Mouse (Mus musculus) hindbrain, embryonic 11.5 days (tissue): ENCODE data around the gene Rnasel. TPM values are rescaled to one million over a fixed set of nuclear protein-coding genes. Genes with fewer than 3 reads are reported as not detected.

Source experiments
- ATAC-seq: fragments of 200-750 bp; cut with Nextera tagmentation; 2 replicates; pipeline ENCODE4 v1.8.0; 2017; ENCODE audit warnings: mild to moderate bottlenecking, moderate TSS enrichment, moderate library complexity; ENCODE audit not compliant: low FRiP score
- DNase-seq: peaks from one replicate; pipeline ENCODE4 v3.0.0-alpha.2; 2015; ENCODE audit warnings: low spot score
- H3K27ac ChIP-seq: fragments of 300-500 bp; sonication (generic); 2 replicates; pipeline ENCODE4 v1.5.1; 2014; ENCODE audit warnings: mild to moderate bottlenecking, low read depth, low read length
- H3K27me3 ChIP-seq: fragments of 300-500 bp; sonication (generic); 2 replicates; pipeline ENCODE4 v1.6.1; 2014; ENCODE audit warnings: mild to moderate bottlenecking, low read length, moderate library complexity, mixed read lengths; ENCODE audit not compliant: control insufficient read depth, insufficient read depth
- H3K36me3 ChIP-seq: fragments of 300-500 bp; sonication (generic); 2 replicates; pipeline ENCODE4 v1.6.1; 2014; ENCODE audit warnings: mild to moderate bottlenecking, low read length, moderate library complexity, mixed read lengths; ENCODE audit not compliant: control insufficient read depth, insufficient read depth
- H3K4me1 ChIP-seq: fragments of 300-500 bp; sonication (generic); replicated peaks from 2 replicates; pipeline ENCODE4 v1.6.1; 2014; ENCODE audit warnings: low read length, mixed read lengths; ENCODE audit not compliant: control insufficient read depth, insufficient read depth
- H3K4me2 ChIP-seq: fragments of 300-500 bp; sonication (generic); replicated peaks from 2 replicates; pipeline ENCODE4 v1.6.1; 2014; ENCODE audit warnings: mild to moderate bottlenecking, low read depth, low read length
- H3K4me3 ChIP-seq: fragments of 300-500 bp; sonication (generic); 2 replicates; pipeline ENCODE4 v1.5.1; 2014; ENCODE audit warnings: low read depth, low read length
- H3K9ac ChIP-seq: fragments of 300-500 bp; sonication (generic); 2 replicates; pipeline ENCODE4 v1.6.1; 2014; ENCODE audit warnings: low read depth, low read length
- H3K9me3 ChIP-seq: fragments of 300-500 bp; sonication (generic); 2 replicates; pipeline ENCODE4 v1.6.1; 2016; ENCODE audit warnings: low read length; ENCODE audit not compliant: control insufficient read depth
- WGBS: fragments of 180-500 bp; shearing (Covaris S2); extraction: QIAGEN DNeasy Blood & Tissue Kit; methylation state at CpG from one replicate; pipeline ENCODE4 v1.1.7; 2014; 5-methylcytosine and 5-hydroxymethylcytosine counted together
- polyA plus RNA-seq: library from polyadenylated mRNA; unstranded; fragments of >200 nt; fragmentation: Nextera tagmentation; extraction: Ambion mirVana; gene quantifications from 2 replicates; pipeline ENCODE4 v1.2.1, GENCODE M21; 2014

The Rnasel gene
- polyA plus RNA-seq, 1 experiment from 2014 or later: 40.3 TPM

DNA sequence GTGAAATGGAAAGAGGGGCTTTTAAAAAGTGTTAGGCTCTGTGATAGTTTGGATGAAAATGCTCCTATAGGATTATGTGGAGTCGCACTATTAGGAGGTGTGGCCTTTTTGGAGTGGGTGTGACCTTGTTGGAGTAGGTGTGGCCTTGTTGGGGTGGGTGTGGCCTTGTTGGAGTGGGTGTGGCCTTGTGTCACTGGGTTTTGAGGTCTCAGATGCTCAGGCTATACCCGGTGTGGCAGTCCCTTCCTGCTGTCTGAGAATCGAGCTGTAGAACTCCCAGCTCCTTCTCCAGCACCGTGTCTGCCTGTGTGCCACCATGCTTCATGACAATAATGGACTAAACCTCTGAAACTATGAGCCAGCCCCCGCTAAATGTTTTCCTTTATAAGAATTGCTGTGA lies 40.6 kb upstream of the Rnasel start:
- 92% methylated on average over 5 of the region's 5 CpGs for WGBS

DNA sequence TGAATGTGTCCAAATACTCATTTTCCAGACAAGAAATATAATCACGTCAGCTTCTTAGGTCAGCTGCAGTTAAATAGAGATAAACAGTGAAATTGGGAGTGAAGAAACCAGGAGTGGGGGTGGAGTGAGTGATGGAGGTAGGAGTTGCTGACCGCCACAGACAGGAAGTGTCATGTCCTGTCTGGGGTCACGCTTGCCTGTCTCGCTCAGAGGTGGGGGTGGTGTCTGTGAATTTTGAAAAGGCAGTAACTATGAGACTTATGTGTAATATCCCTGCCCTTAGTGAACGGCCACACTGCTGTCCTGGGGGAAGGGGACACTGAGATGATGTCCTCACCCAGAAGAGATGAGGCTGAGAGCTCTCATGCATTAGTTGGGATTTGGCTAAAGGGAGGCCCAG lies 39.8 kb upstream of the Rnasel start:
- ATAC-seq (no peak), DNase-seq (no peak)
- H3K4me2 ChIP-seq: no peak overlapping the region
- H3K4me3 ChIP-seq: no peak overlapping the region
- no peak overlapping the region for H3K9ac ChIP-seq
- H3K9me3 ChIP-seq: no peaks in the 10 kb centered on the region
- no peak overlapping the region for H3K27ac ChIP-seq
- 76% methylated on average over 5 of the region's 5 CpGs for WGBS
- H3K4me1 ChIP-seq: no peaks in the 10 kb centered on the region
- no peaks in the 10 kb centered on the region for H3K27me3 ChIP-seq
- H3K36me3 ChIP-seq: no peaks in the 10 kb centered on the region

More for the DNA sequence above, 40.6 kb upstream of the Rnasel start:
- Histone ChIP-seq H3K27me3 (no peaks in the 10 kb centered on the region), H3K4me2 (no peak overlapping the region), H3K27ac (no peak overlapping the region), H3K9me3 (no peaks in the 10 kb centered on the region), H3K36me3 (no peaks in the 10 kb centered on the region), H3K4me1 (no peaks in the 10 kb centered on the region; the same call in 1 of the 2 replicates), H3K4me3 (no peak overlapping the region), H3K9ac (no peak overlapping the region)
- DNase-seq (no peak), ATAC-seq (no peak)

DNA sequence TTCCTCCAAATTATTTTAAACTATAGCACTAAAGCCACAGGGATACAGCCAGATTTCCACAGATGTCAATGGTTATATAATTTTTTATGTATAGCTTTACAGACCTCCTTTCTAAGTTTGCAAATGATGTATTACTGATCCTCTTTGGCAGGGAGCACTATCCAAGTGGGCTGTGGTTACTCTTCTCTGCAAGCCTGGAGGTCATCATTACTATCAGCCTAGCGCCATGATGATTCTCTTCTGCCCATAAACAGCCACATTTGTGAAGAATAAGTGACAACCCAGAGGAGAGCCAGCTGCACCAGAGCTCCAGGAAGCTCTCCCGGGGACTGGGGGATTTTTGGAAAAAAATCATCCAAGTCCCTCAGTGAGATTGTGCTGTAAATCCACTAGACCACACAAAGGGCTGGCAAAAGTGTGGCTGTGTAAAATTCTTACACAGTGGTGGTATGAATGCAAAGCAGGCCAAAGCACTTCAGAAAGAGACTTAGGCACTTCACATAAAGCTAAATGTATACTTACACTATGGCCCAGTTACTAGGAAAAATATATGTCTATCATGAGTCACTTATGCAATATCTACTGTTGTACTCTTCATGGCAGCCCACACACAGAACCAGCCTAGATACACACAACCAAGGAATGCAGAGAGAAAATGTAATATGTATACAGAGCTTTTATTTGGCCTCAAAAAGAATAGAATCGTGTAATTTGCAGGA lies 37.5 kb upstream of the Rnasel start:
- DNase-seq (no peak), ATAC-seq (no peak)
- no peak overlapping the region for H3K9ac ChIP-seq
- H3K4me3 ChIP-seq: no peak overlapping the region
- no peak overlapping the region for H3K4me2 ChIP-seq
- WGBS: 83% methylated on average over 3 of the region's 3 CpGs
- H3K4me1 ChIP-seq: no peaks in the 10 kb centered on the region
- H3K36me3 ChIP-seq: no peaks in the 10 kb centered on the region
- H3K9me3 ChIP-seq: no peaks in the 10 kb centered on the region
- no peaks in the 10 kb centered on the region for H3K27me3 ChIP-seq
- H3K27ac ChIP-seq: no peak overlapping the region

DNA sequence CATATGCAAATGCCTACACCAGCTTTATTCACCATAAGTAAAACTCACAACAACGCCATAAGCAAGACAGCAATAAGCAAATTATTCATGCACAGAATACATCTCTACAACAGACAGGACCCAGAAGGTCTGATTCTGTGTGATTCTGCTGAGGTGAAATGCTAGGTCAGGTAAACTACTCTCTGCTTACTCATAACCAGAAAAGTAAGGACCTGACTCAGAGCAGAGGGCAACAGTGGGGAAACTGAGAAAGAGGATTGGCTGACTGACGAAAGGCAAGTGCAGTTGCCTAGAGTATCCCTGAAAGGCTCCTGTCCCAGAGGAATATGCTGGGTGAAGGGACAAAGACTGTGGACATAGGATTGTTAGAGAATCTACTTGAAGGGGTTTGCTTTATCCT lies 36.6 kb upstream of the Rnasel start:
- H3K36me3 ChIP-seq: no peaks in the 10 kb centered on the region
- no peaks in the 10 kb centered on the region for H3K4me1 ChIP-seq
- WGBS: 85% methylated on average over 2 of the region's 2 CpGs
- H3K4me3 ChIP-seq: no peak overlapping the region
- no peak overlapping the region for H3K4me2 ChIP-seq
- no peak overlapping the region for H3K27ac ChIP-seq
- DNase-seq: no peak
- no peak for ATAC-seq
- no peaks in the 10 kb centered on the region for H3K9me3 ChIP-seq
- H3K27me3 ChIP-seq: no peaks in the 10 kb centered on the region
- no peak overlapping the region for H3K9ac ChIP-seq

DNA sequence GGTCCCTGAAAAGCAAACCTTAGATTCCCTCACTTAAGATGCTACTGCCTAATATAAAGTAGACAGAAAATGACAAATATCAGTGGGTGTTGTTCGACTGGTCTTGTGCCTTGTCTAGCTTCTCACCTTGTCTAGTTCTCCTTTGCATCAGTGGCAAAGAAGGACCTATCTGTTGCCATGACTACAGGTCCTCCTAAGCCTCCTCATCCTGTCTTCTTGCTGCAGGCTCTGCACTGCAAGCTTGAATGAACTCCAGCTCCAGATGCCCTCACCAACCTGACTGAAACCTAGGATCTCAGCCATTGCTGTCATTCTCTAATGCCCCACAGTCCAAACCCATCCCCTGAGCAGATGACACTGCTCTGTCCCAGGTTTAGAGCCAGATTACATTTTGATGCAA lies 31.2 kb upstream of the Rnasel start:
- Histone ChIP-seq H3K9me3 (no peaks in the 10 kb centered on the region), H3K4me2 (no peak overlapping the region), H3K27me3 (no peaks in the 10 kb centered on the region), H3K9ac (no peak overlapping the region), H3K27ac (no peak overlapping the region), H3K4me1 (no peaks in the 10 kb centered on the region), H3K36me3 (no peaks in the 10 kb centered on the region), H3K4me3 (no peak overlapping the region)
- DNase-seq: no peak
- 91% methylated on average over 1 of the region's 1 CpGs for WGBS
- no peak for ATAC-seq

DNA sequence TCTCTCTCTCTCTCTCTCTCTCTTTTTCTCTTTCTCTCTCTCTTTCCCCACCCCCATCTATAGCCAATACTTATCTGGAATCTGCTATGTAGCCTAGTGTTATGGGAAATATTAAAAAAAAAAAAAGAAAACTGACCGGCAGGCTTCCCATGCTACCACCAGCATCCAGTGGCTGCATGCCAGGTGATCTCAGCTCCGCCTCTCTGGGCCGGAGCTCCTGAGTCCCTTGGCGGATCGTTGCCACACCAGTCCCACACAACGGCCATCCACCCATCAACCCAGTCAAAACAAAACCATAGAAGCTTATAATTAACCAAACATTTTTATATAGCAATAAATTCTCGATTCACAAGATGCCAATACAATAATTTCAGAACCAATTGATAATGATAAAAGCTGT lies 28.3 kb upstream of the Rnasel start:
- ATAC-seq (no peak), DNase-seq (no peak)
- no peaks in the 10 kb centered on the region for H3K27me3 ChIP-seq
- 88% methylated on average over 7 of the region's 7 CpGs for WGBS
- no peaks in the 10 kb centered on the region for H3K4me1 ChIP-seq
- no peak overlapping the region for H3K27ac ChIP-seq
- no peak overlapping the region for H3K4me3 ChIP-seq
- H3K36me3 ChIP-seq: no peaks in the 10 kb centered on the region
- H3K9ac ChIP-seq: no peak overlapping the region
- no peaks in the 10 kb centered on the region for H3K9me3 ChIP-seq
- H3K4me2 ChIP-seq: no peak overlapping the region

DNA sequence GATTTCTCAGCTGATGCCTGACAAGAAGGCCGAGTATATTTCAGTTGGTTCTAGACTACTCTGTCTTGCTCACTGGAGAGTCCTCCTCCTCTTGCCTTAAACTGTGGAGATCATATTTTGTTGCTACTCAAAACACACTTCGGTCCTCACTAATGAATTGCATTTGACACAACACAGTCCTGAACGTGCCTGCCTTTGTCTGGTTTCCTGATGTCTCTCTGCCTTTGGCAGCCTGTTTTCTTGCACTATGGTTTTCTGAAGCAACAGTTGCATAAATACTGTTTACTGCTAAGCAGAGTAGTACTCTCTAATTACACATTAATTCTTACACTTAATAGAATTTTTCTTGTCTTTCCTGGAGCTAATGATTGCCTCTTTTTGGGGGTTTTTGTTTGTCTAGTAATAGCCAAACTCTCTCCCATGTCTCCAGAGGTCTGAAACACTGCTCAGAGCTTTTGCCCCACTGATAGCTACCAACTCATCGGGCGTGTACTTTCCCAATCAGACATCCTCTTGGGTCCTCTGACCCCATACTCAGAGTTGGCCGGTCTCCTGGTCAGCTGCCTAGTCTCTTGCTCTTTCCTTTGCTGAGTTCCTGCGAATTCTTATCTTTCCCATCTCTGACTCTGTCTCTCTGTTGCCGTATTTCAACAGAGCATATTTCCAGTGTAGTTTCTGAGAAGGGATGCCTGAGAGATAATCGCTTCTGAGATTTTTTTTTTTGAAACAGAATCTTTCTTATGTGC lies 27.5 kb upstream of the Rnasel start:
- DNase-seq (no peak), ATAC-seq (no peak)
- no peak overlapping the region for H3K9ac ChIP-seq
- H3K36me3 ChIP-seq: no peaks in the 10 kb centered on the region
- no peaks in the 10 kb centered on the region for H3K4me1 ChIP-seq
- no peak overlapping the region for H3K4me3 ChIP-seq
- H3K9me3 ChIP-seq: no peaks in the 10 kb centered on the region
- H3K27ac ChIP-seq: no peak overlapping the region
- WGBS: 87% methylated on average over 9 of the region's 9 CpGs
- H3K4me2 ChIP-seq: no peak overlapping the region
- no peaks in the 10 kb centered on the region for H3K27me3 ChIP-seq

DNA sequence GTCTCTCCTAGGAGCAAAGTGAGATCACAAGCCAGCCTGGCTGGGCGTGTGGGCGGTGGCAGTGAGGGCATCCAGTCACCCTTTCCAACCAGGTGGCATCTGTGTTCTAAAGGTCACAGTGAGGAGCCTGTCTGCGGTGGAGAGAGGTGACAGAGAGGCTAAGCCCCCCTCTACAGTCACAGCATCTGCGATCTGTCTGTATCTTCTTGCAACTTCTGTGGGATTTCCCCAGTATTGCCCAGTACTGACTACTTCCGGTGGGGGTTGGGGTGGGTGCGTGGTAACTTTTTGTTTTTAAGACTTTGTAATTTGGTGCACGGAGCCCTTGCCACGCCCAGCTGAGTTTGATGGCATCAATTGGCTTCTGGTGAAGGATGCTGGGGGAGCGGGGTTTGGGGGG lies 25.8 kb upstream of the Rnasel start:
- Histone ChIP-seq H3K4me2 (no peak overlapping the region), H3K9ac (no peak overlapping the region), H3K4me3 (no peak overlapping the region), H3K27me3 (no peaks in the 10 kb centered on the region), H3K9me3 (no peaks in the 10 kb centered on the region), H3K27ac (no peak overlapping the region), H3K4me1 (no peaks in the 10 kb centered on the region), H3K36me3 (no peaks in the 10 kb centered on the region)
- no peak for ATAC-seq
- 77% methylated on average over 9 of the region's 9 CpGs for whole genome bisulfite sequencing
- no peak for DNase-seq

DNA sequence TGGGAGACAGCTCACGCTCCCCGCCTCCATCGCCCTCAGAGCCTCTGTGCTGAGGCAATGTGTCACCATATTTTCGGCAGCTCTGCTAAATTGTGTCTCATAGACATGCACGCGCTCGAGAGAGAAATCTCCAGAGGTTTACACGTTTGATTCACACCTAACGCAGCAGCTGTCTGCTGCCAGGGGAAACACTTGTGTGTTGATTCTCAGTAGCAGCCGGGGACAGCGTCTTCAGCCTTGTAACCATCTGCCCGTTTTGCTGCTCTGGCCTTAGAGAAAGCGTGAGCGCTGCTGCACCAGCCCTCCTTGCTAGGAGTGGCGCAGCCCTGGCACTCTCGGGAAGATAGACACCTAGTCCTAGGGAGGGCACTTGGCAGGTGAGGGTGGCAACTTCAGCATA lies 22.6 kb upstream of the Rnasel start:
- H3K4me2 ChIP-seq: no peak overlapping the region
- H3K4me1 ChIP-seq: no peaks in the 10 kb centered on the region
- H3K27me3 ChIP-seq: no peaks in the 10 kb centered on the region
- no peaks in the 10 kb centered on the region for H3K9me3 ChIP-seq
- no peak overlapping the region for H3K27ac ChIP-seq
- 84% methylated on average over 16 of the region's 16 CpGs for WGBS
- H3K9ac ChIP-seq: no peak overlapping the region
- H3K36me3 ChIP-seq: no peaks in the 10 kb centered on the region
- ATAC-seq (no peak), DNase-seq (no peak)
- H3K4me3 ChIP-seq: no peak overlapping the region
